Mouse (Mus musculus) kidney, postnatal 0 days (tissue): ENCODE data around the gene Gm11060. TPM values are rescaled to one million over a fixed set of nuclear protein-coding genes. Genes with fewer than 3 reads are reported as not detected.

Experiments
- ATAC-seq: fragments of 200-750 bp; cut with Nextera tagmentation; replicated peaks from 2 replicates; pipeline ENCODE4 v1.8.0; 2017; ENCODE audit warnings: low read depth, moderate number of reproducible peaks, moderate TSS enrichment, moderate library complexity; ENCODE audit not compliant: low FRiP score
- DNase-seq: peaks from one replicate; pipeline ENCODE4 v3.0.0-alpha.2; 2016; ENCODE audit warnings: low spot score
- H3K27ac ChIP-seq: fragments of 300-500 bp; sonication (generic); 2 replicates; pipeline ENCODE4 v1.5.1; 2014; ENCODE audit warnings: mild to moderate bottlenecking
- H3K27me3 ChIP-seq: fragments of 300-500 bp; sonication (generic); 2 replicates; pipeline ENCODE4 v1.6.1; 2014; ENCODE audit warnings: low read length, mixed read lengths; ENCODE audit not compliant: insufficient read depth
- H3K36me3 ChIP-seq: fragments of 300-500 bp; sonication (generic); 2 replicates; pipeline ENCODE4 v1.6.1; 2014; ENCODE audit warnings: low read length, mixed read lengths; ENCODE audit not compliant: insufficient read depth
- H3K4me1 ChIP-seq: fragments of 300-500 bp; sonication (generic); replicated peaks from 2 replicates; pipeline ENCODE4 v1.6.1; 2014; ENCODE audit warnings: antibody characterized with exemption, low read length, mixed read lengths; ENCODE audit not compliant: insufficient read depth
- H3K4me2 ChIP-seq: fragments of 300-500 bp; sonication (generic); 2 replicates; pipeline ENCODE4 v1.6.1; 2014; ENCODE audit warnings: mild to moderate bottlenecking, low read length, moderate library complexity, mixed read lengths
- H3K4me3 ChIP-seq: fragments of 300-500 bp; sonication (generic); replicated peaks from 2 replicates; pipeline ENCODE4 v1.5.1; 2014; ENCODE audit warnings: low read depth, low read length
- H3K9ac ChIP-seq: fragments of 300-500 bp; sonication (generic); 2 replicates; pipeline ENCODE4 v1.6.1; 2014; ENCODE audit warnings: low read depth, low read length
- H3K9me3 ChIP-seq: fragments of 300-500 bp; sonication (generic); replicated peaks from 2 replicates; pipeline ENCODE4 v1.6.1; 2016; ENCODE audit warnings: low read length, inconsistent platforms, mixed read lengths
- CTCF ChIP-seq: IDR thresholded peaks from 2 replicates; pipeline ENCODE4 v1.5.1; 2016; ENCODE audit warnings: antibody characterized with exemption, low read depth, mild to moderate bottlenecking, moderate library complexity
- WGBS: fragments of 180-500 bp; shearing (Covaris S2); extraction: QIAGEN DNeasy Blood & Tissue Kit; methylation state at CpG from one replicate; pipeline ENCODE4 v1.1.7; 2014; 5-methylcytosine and 5-hydroxymethylcytosine counted together
- polyA plus RNA-seq: library from polyadenylated mRNA; unstranded; fragments of >200 nt; fragmentation: Nextera tagmentation; extraction: Ambion mirVana; gene quantifications from 2 replicates; pipeline ENCODE4 v1.2.1, GENCODE M21; 2015

Gene Gm11060
- polyA plus RNA-seq, 1 experiment from 2014 or later, result not detected

DNA sequence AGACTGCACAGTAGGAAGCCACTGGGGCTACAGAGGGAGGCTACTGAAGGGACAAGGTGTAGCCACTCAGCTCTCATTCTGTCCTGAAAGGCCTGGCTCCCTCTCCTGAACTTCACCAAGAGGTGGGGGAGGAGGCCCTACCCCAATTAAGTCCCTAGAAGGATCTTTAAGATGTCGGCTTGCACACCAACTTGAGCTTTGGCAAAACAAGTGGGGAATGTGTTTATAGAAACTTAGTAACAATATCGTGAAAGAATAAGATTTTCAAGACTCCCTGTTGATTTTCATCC is 39.9 kb downstream of the Gm11060 start:
- peaks cover 11% of the 10 kb centered on the region; the same call in 1 of the 2 replicates for H3K4me1 ChIP-seq
- no peak overlapping the region for H3K27ac ChIP-seq
- H3K9me3 ChIP-seq, result no peaks in the 10 kb centered on the region
- ATAC-seq (no peak), DNase-seq (no peak)
- peak overlapping the region; percentile 68 for H3K4me2 ChIP-seq
- H3K4me3 ChIP-seq, result peak overlapping the region; percentile 24; the same call in 1 of the 2 replicates
- H3K27me3 ChIP-seq, result peaks cover 17% of the 10 kb centered on the region
- H3K36me3 ChIP-seq, result no peaks in the 10 kb centered on the region
- 24% methylated on average over 2 of the region's 2 CpGs for WGBS
- no peak overlapping the region; the same call in 1 of the 2 replicates for H3K9ac ChIP-seq
- no peak for TF ChIP-seq CTCF

DNA sequence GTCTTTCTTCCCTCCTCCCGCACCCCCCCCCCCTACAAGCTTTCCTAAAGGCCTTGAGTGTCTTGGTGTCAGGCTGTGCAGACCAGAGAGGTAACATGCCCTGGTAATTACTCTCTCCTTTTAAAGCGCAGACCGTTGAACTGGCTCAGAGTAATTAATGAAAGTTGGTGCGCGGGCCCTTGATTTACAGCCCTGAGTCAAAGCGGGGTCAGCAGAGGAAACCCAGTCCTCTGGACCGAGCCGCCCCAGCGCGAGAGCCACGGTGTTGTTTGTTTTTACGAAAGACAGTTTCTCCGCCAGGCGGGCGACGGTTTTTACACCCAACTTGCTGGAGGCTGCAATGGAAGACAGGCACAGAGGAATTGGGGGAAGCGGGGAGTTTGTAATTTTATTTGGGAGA is 40.5 kb downstream of the Gm11060 start:
- ATAC-seq, result peak; percentile 68
- Histone ChIP-seq H3K4me2 (peak overlapping the region; percentile 68), H3K9me3 (no peaks in the 10 kb centered on the region), H3K9ac (peak overlapping the region; percentile 31; the same call in 1 of the 2 replicates), H3K27me3 (peaks cover 17% of the 10 kb centered on the region), H3K27ac (peak overlapping the region; percentile 36; the same call in 1 of the 2 replicates), H3K4me1 (peaks cover 11% of the 10 kb centered on the region; the same call in 1 of the 2 replicates), H3K4me3 (peak overlapping the region; percentile 24), H3K36me3 (no peaks in the 10 kb centered on the region)
- TF ChIP-seq CTCF, result no peak
- peak; percentile 89 for DNase-seq
- WGBS, result 2% methylated on average over 17 of the region's 17 CpGs

DNA sequence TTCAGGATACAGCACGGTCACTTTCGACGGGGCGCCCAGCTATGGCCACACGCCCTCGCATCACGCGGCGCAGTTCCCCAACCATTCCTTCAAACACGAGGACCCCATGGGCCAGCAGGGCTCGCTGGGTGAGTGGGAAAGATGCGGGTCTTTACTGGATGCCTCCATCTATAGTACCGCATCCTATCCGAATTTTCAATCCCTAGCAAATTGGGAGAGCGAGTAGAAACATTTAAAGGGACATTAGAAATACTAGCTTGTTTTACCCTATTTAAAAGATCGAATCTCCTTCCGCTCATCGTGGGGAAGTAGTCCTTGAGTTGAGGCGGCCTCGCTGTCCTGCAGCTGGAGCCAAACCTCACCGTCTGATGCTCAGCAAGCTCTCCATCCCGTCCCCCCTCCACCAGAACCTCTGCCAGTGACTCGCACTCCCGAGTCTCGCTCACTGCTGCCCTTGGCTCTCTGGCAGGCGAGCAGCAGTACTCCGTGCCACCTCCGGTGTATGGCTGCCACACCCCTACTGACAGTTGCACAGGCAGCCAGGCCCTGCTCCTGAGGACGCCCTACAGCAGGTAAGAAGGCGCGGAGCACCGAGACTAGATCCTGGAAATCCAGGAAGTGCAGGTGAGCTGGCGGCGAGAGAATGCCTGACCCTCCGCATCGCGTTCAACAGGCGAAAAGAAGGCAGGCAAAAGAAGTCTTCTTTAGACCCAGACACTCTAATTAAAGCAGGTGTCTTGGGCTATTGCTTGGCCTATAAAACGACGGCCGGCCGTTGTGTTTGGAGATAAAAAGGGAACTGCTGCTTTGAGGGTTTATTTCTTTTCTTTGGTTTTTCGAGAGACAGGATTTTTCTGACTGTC is 41.3 kb downstream of the Gm11060 start:
- DNase-seq (no peak), ATAC-seq (no peak)
- H3K36me3 ChIP-seq, result no peaks in the 10 kb centered on the region
- H3K4me2 ChIP-seq, result peak overlapping the region; percentile 68
- H3K27ac ChIP-seq, result 0 out of 2 replicates have a peak overlapping the region, but pooled peaks have one; percentile 36
- H3K9me3 ChIP-seq, result no peaks in the 10 kb centered on the region
- H3K27me3 ChIP-seq, result peaks cover 17% of the 10 kb centered on the region
- peak overlapping the region; percentile 46 for H3K9ac ChIP-seq
- peak overlapping the region; percentile 24 for H3K4me3 ChIP-seq
- 22% methylated on average over 43 of the region's 43 CpGs for WGBS
- TF ChIP-seq CTCF, result no peak
- peaks cover 11% of the 10 kb centered on the region; the same call in 1 of the 2 replicates for H3K4me1 ChIP-seq

DNA sequence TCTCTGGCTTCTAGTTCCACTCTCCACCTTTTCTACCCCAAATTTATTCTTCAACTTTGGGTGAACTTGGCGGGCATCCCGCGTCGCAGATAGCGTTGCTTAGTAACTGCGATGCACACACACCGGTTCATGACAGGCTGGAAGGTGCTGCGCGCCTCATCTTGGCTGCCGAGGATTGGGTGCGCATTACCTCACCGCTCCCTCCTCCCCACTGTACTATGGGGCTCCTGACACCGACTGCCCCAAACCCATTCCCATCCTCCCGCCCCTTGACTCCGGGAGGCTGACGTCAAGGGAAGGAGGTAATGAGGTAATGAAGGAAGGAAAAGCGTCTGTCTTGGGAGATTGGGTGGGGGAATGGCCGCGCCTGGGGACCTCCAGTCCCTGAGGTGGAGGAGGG is 42.5 kb downstream of the Gm11060 start:
- Histone ChIP-seq H3K9me3 (no peaks in the 10 kb centered on the region), H3K9ac (no peak overlapping the region), H3K4me3 (peak overlapping the region; percentile 24; the same call in 1 of the 2 replicates), H3K36me3 (no peaks in the 10 kb centered on the region), H3K4me1 (peaks cover 12% of the 10 kb centered on the region; the same call in 1 of the 2 replicates), H3K27ac (no peak overlapping the region), H3K4me2 (peak overlapping the region; percentile 37), H3K27me3 (peaks cover 13% of the 10 kb centered on the region)
- no peak for TF ChIP-seq CTCF
- WGBS, result 22% methylated on average over 19 of the region's 19 CpGs
- DNase-seq (no peak), ATAC-seq (peak; percentile 31; the same call in 1 of the 2 replicates)

DNA sequence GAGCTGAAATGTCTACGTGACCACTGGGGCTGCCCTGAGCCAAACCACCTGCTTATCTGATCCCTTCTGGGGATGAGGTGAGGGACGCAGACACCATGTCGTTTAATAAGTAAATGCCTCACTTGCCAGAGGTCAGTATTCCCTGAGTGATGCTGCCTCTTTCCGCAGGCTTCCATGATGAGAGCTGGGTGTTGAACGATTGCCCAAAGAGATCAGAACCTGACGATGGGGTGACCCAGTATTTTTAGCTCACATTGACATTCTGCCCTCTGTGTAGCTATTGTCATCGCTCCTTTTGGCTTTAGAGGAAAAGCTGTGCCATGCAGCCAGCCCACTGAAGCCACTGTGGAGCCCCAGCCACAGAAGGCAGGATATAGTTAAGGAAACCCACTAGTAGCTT is 47.7 kb downstream of the Gm11060 start:
- DNase-seq, result peak; percentile 24
- no peaks in the 10 kb centered on the region for H3K9me3 ChIP-seq
- H3K36me3 ChIP-seq, result 0 out of 2 replicates have a peak, but pooled peaks cover 8% of the 10 kb centered on the region
- ATAC-seq, result peak; percentile 23; the same call in 1 of the 2 replicates
- peaks cover 9% of the 10 kb centered on the region; the same call in 1 of the 2 replicates for H3K4me1 ChIP-seq
- 32% methylated on average over 7 of the region's 7 CpGs for WGBS
- TF ChIP-seq CTCF, result no peak
- no peak overlapping the region for H3K4me2 ChIP-seq
- H3K4me3 ChIP-seq, result no peak overlapping the region
- H3K9ac ChIP-seq, result no peak overlapping the region
- peaks cover 5% of the 10 kb centered on the region for H3K27me3 ChIP-seq
- H3K27ac ChIP-seq, result no peak overlapping the region

GRCm38 (mm10) chr2:105141371-105141770 is 49.6 kb downstream of the Gm11060 start:
- peaks cover 8% of the 10 kb centered on the region; the same call in 1 of the 2 replicates for H3K4me1 ChIP-seq
- 48% methylated on average over 7 of the region's 7 CpGs for WGBS
- no peak for DNase-seq
- H3K4me2 ChIP-seq, result no peak overlapping the region
- ATAC-seq, result no peak
- H3K27ac ChIP-seq, result no peak overlapping the region
- no peaks in the 10 kb centered on the region for H3K9me3 ChIP-seq
- H3K9ac ChIP-seq, result no peak overlapping the region
- H3K36me3 ChIP-seq, result 0 out of 2 replicates have a peak, but pooled peaks cover 8% of the 10 kb centered on the region
- H3K27me3 ChIP-seq, result no peaks in the 10 kb centered on the region
- TF ChIP-seq CTCF, result no peak
- no peak overlapping the region for H3K4me3 ChIP-seq

Other genes with a start within 250 kb of the Gm11060 start
- 1.5 and 1.7 TPM in 2 replicates for gene Prrg4, start 242.1 kb upstream of the Gm11060 start, polyA plus RNA-seq
- gene Ccdc73, start 224.2 kb upstream of the Gm11060 start, polyA plus RNA-seq, result 9.1 and 12.6 TPM in 2 replicates
- gene Eif3m, start 74.9 kb upstream of the Gm11060 start, polyA plus RNA-seq, result 401 and 416 TPM in 2 replicates
- gene Wt1, start 34.5 kb downstream of the Gm11060 start, polyA plus RNA-seq, result 93.6 and 95.7 TPM in 2 replicates
- gene Them7, start 132.3 kb downstream of the Gm11060 start, polyA plus RNA-seq, result 21.3 and 23.2 TPM in 2 replicates